In genomic region chr1:172526380-172527081, GRCm38 (mm10) we compare ENCODE assay signal across 10 mouse cellular contexts. TPM values are rescaled to one million over a fixed set of nuclear protein-coding genes. Genes with fewer than 3 reads are reported as not detected.
DNase-seq lines count a peak whose midpoint lies in the region; ATAC-seq and TF ChIP-seq lines count a peak whose summit lies in the region.
"Had no signal": no experiment of that assay in that cellular context is flagged by ENCODE, and none has a peak within 500 bp of the region (broad histone marks: within the 10 kb centered on the region; RNA-seq: fewer than 3 reads in every experiment).

No protein-coding gene starts in this region.

- H3K4me3 ChIP-seq in kidney, embryonic 14.5 days (ENCODE audit: low read length): no peak overlapping the region
- peak overlapping the region; percentile 27 for H3K4me3 ChIP-seq in heart, embryonic 10.5 days
- H3K4me3 ChIP-seq in liver, adult 2 months (ENCODE audit: insufficient read depth, low read depth, low read length): peak overlapping the region; percentile 11; the same call in 1 of the 2 replicates
- H3K4me3 ChIP-seq in midbrain, embryonic 16.5 days (ENCODE audit: low read depth, low read length): no peak overlapping the region
- H3K4me3 ChIP-seq: neural tube, embryonic 15.5 days had no signal

- H3K36me3 ChIP-seq in kidney, embryonic 14.5 days (ENCODE audit: control insufficient read depth, insufficient read depth, low read length): no peaks in the 10 kb centered on the region
- no peaks in the 10 kb centered on the region for H3K36me3 ChIP-seq in heart, embryonic 10.5 days
- H3K36me3 ChIP-seq in liver, adult 2 months (ENCODE audit: control insufficient read depth, insufficient read depth, low read length): no peaks in the 10 kb centered on the region
- H3K36me3 ChIP-seq in midbrain, embryonic 16.5 days (ENCODE audit: control insufficient read depth, insufficient read depth, low read length): no peaks in the 10 kb centered on the region
- H3K36me3 ChIP-seq: neural tube, embryonic 15.5 days had no signal

- no peak for TF ChIP-seq CTCF in liver, adult 2 months (IDR thresholded peaks at IDR 0.05; ENCODE audit: low read depth, low read length)

- 0 out of 2 replicates have a peak, but pooled peaks cover 3% of the 10 kb centered on the region for H3K27me3 ChIP-seq in kidney, embryonic 14.5 days (ENCODE audit: control insufficient read depth, insufficient read depth, low read length)
- H3K27me3 ChIP-seq in heart, embryonic 10.5 days (ENCODE audit: insufficient read depth, poor library complexity, severe bottlenecking): peaks cover 39% of the 10 kb centered on the region; the same call in 1 of the 2 replicates
- no peaks in the 10 kb centered on the region for H3K27me3 ChIP-seq in liver, adult 2 months (ENCODE audit: control insufficient read depth, insufficient read depth, low read length)
- no peaks in the 10 kb centered on the region for H3K27me3 ChIP-seq in midbrain, embryonic 16.5 days (ENCODE audit: control insufficient read depth, insufficient read depth, low read depth, low read length)
- H3K27me3 ChIP-seq: neural tube, embryonic 15.5 days had no signal

- no peaks in the 10 kb centered on the region for H3K9me3 ChIP-seq in kidney, embryonic 14.5 days (ENCODE audit: control insufficient read depth, low read length)
- no peaks in the 10 kb centered on the region for H3K9me3 ChIP-seq in heart, embryonic 10.5 days
- no peaks in the 10 kb centered on the region for H3K9me3 ChIP-seq in midbrain, embryonic 16.5 days (replicated peaks; ENCODE audit: control insufficient read depth, low read length, poor library complexity, severe bottlenecking)
- H3K9me3 ChIP-seq: neural tube, embryonic 15.5 days had no signal

- H3K9ac ChIP-seq in kidney, embryonic 14.5 days (ENCODE audit: low read depth, low read length): no peak overlapping the region
- H3K9ac ChIP-seq in liver, adult 2 months (ENCODE audit: low read depth, low read length): no peak overlapping the region
- H3K9ac ChIP-seq in midbrain, embryonic 16.5 days (ENCODE audit: low read depth, low read length): no peak overlapping the region
- H3K9ac ChIP-seq: neural tube, embryonic 15.5 days had no signal

- H3K79me2 ChIP-seq in liver, adult 2 months (ENCODE audit: control insufficient read depth, insufficient read depth, low read length): no peaks in the 10 kb centered on the region

- 71% methylated on average over 23 of the region's 23 CpGs for WGBS in kidney, embryonic 14.5 days
- WGBS in heart, embryonic 10.5 days: 34% methylated on average over 23 of the region's 23 CpGs
- WGBS in liver, adult 2 months: 32% methylated on average over 23 of the region's 23 CpGs
- 70% methylated on average over 23 of the region's 23 CpGs for WGBS in midbrain, embryonic 16.5 days

- H3K27ac ChIP-seq in kidney, embryonic 14.5 days (ENCODE audit: low read depth, low read length): no peak overlapping the region
- peak overlapping the region; percentile 77; the same call in 1 of the 2 replicates for H3K27ac ChIP-seq in heart, embryonic 10.5 days
- peak overlapping the region; percentile 84 for H3K27ac ChIP-seq in liver, adult 2 months (replicated peaks; ENCODE audit: insufficient read depth, low read depth, low read length)
- H3K27ac ChIP-seq in midbrain, embryonic 16.5 days (ENCODE audit: low read length): no peak overlapping the region
- H3K27ac ChIP-seq: neural tube, embryonic 15.5 days had no signal

- H3K4me2 ChIP-seq in kidney, embryonic 14.5 days (replicated peaks; ENCODE audit: low read depth, low read length): no peak overlapping the region; the same call in 1 of the 2 replicates
- H3K4me2 ChIP-seq in midbrain, embryonic 16.5 days (ENCODE audit: low read length): no peak overlapping the region
- H3K4me2 ChIP-seq: neural tube, embryonic 15.5 days had no signal

- TF ChIP-seq POLR2A in liver, adult 2 months (IDR thresholded peaks at IDR 0.05; ENCODE audit: extremely low read depth, insufficient read depth, low read length): no peak

- peak; percentile 41 for DNase-seq in kidney, adult 11 months
- DNase-seq in heart, embryonic 10.5 days (ENCODE audit: low spot score): no peak
- no peak for DNase-seq in liver, adult 2 months (ENCODE audit: extremely low read depth, low read depth, low spot score)
- no peak for DNase-seq in layer of hippocampus, postnatal 36 days
- no peak for DNase-seq in thymus, postnatal 36 days

- ATAC-seq in kidney, embryonic 14.5 days (ENCODE audit: low FRiP score, low TSS enrichment): no peak
- ATAC-seq in monocyte, adult 5-6 weeks (replicated peaks; ENCODE audit: insufficient number of reproducible peaks, low FRiP score, low TSS enrichment, poor library complexity, severe bottlenecking): peak; percentile 18; the same call in 1 of the 2 replicates
- ATAC-seq in midbrain, embryonic 16.5 days: no peak

- peaks cover 10% of the 10 kb centered on the region; the same call in 1 of the 2 replicates for H3K4me1 ChIP-seq in kidney, embryonic 14.5 days (ENCODE audit: control insufficient read depth, insufficient read depth, low read length)
- peaks cover 26% of the 10 kb centered on the region for H3K4me1 ChIP-seq in heart, embryonic 10.5 days
- peaks cover 2% of the 10 kb centered on the region; the same call in 1 of the 2 replicates for H3K4me1 ChIP-seq in liver, adult 2 months (ENCODE audit: control insufficient read depth, insufficient read depth, low read length)
- peaks cover 1% of the 10 kb centered on the region; the same call in 1 of the 2 replicates for H3K4me1 ChIP-seq in midbrain, embryonic 16.5 days (ENCODE audit: control insufficient read depth, insufficient read depth, low read length)

RNA-seq across cellular contexts. Expression of gene Cfap45, which starts 5.9 kb away (rescaled TPM):
- polyA plus RNA-seq in kidney, embryonic 14.5 days (2014; fragmentation: Nextera tagmentation; extraction: Ambion mirVana): 1.0 and 1.2 TPM in 2 replicates
- 1.7 and 2.4 TPM in 2 replicates for polyA plus RNA-seq in heart, embryonic 10.5 days (2016; fragmentation: Nextera tagmentation; extraction: Ambion mirVana)
- total RNA-seq in liver, adult 2 months (2014; rRNA removed): 0.09 and 0.13 TPM in 2 replicates
- 0.39 TPM in 1 of 2 replicates, not detected in the other for polyA plus RNA-seq in liver, adult 2 months (2012; rRNA removed)
- total RNA-seq in monocyte, adult 5-6 weeks (2017): 7.5 TPM in 1 of 3 replicates, not detected in the others
- 1 to 10 TPM; 4.0 to 5.5 TPM for total RNA-seq in layer of hippocampus, postnatal 36 days (2021)
- polyA plus RNA-seq in midbrain, embryonic 16.5 days (2015; fragmentation: Nextera tagmentation; extraction: Ambion mirVana): 4.0 and 4.7 TPM in 2 replicates
- total RNA-seq: CH12.LX had no signal

RNA-seq across cellular contexts. Expression of gene Tagln2, which starts 26.7 kb away (rescaled TPM):
- 81.0 and 139 TPM in 2 replicates for polyA plus RNA-seq in kidney, embryonic 14.5 days (2014; fragmentation: Nextera tagmentation; extraction: Ambion mirVana)
- polyA plus RNA-seq in heart, embryonic 10.5 days (2016; fragmentation: Nextera tagmentation; extraction: Ambion mirVana): 276 and 315 TPM in 2 replicates
- 14.9 and 18.7 TPM in 2 replicates for total RNA-seq in liver, adult 2 months (2014; rRNA removed)
- polyA plus RNA-seq in liver, adult 2 months (2012; rRNA removed): 22.3 and 25.6 TPM in 2 replicates
- total RNA-seq in monocyte, adult 5-6 weeks (2017): 185 to 298 TPM (median 202 TPM) in 3 replicates
- total RNA-seq in layer of hippocampus, postnatal 36 days (2021): 1 to 10 TPM; 8.7 to 9.2 TPM
- 47.3 and 53.0 TPM in 2 replicates for polyA plus RNA-seq in midbrain, embryonic 16.5 days (2015; fragmentation: Nextera tagmentation; extraction: Ambion mirVana)

RNA-seq across cellular contexts. Expression of gene Vsig8, which starts 29.2 kb away (rescaled TPM):
- polyA plus RNA-seq in kidney, embryonic 14.5 days (2014; fragmentation: Nextera tagmentation; extraction: Ambion mirVana): 0.19 and 0.54 TPM in 2 replicates
- polyA plus RNA-seq in heart, embryonic 10.5 days (2016; fragmentation: Nextera tagmentation; extraction: Ambion mirVana): 0.12 TPM in 1 of 2 replicates, not detected in the other
- total RNA-seq in liver, adult 2 months (2014; rRNA removed): 0.07 TPM in 1 of 2 replicates, not detected in the other
- polyA plus RNA-seq in liver, adult 2 months (2012; rRNA removed): not detected in 2 replicates
- total RNA-seq in monocyte, adult 5-6 weeks (2017): not detected in 3 replicates
- under 1 TPM; 0.25 to 0.67 TPM for total RNA-seq in layer of hippocampus, postnatal 36 days (2021)
- polyA plus RNA-seq in midbrain, embryonic 16.5 days (2015; fragmentation: Nextera tagmentation; extraction: Ambion mirVana): 0.72 and 1.3 TPM in 2 replicates

RNA-seq across cellular contexts. Expression of gene Igsf9, which starts 44.9 kb away (rescaled TPM):
- 37.8 and 41.8 TPM in 2 replicates for polyA plus RNA-seq in kidney, embryonic 14.5 days (2014; fragmentation: Nextera tagmentation; extraction: Ambion mirVana)
- polyA plus RNA-seq in heart, embryonic 10.5 days (2016; fragmentation: Nextera tagmentation; extraction: Ambion mirVana): 13.7 and 37.5 TPM in 2 replicates
- total RNA-seq in liver, adult 2 months (2014; rRNA removed): 0.27 and 0.28 TPM in 2 replicates
- polyA plus RNA-seq in liver, adult 2 months (2012; rRNA removed): 0.55 and 0.80 TPM in 2 replicates
- 1.1 to 6.0 TPM (median 1.2 TPM) in 3 replicates for total RNA-seq in monocyte, adult 5-6 weeks (2017)
- total RNA-seq in layer of hippocampus, postnatal 36 days (2021): 10 to 100 TPM in 1 of 2 experiments, 1 to 10 TPM in 1; 8.0 to 10.7 TPM
- polyA plus RNA-seq in midbrain, embryonic 16.5 days (2015; fragmentation: Nextera tagmentation; extraction: Ambion mirVana): 73.0 and 74.4 TPM in 2 replicates

RNA-seq across cellular contexts. Expression of gene Slamf9, which starts 51.4 kb away (rescaled TPM):
- 0.74 and 0.97 TPM in 2 replicates for polyA plus RNA-seq in kidney, embryonic 14.5 days (2014; fragmentation: Nextera tagmentation; extraction: Ambion mirVana)
- 0.92 and 1.1 TPM in 2 replicates for polyA plus RNA-seq in heart, embryonic 10.5 days (2016; fragmentation: Nextera tagmentation; extraction: Ambion mirVana)
- total RNA-seq in liver, adult 2 months (2014; rRNA removed): 0.87 and 0.92 TPM in 2 replicates
- polyA plus RNA-seq in liver, adult 2 months (2012; rRNA removed): 0.17 and 0.53 TPM in 2 replicates
- 17.0 to 25.6 TPM (median 21.4 TPM) in 3 replicates for total RNA-seq in monocyte, adult 5-6 weeks (2017)
- under 1 TPM in 1 of 2 experiments, not detected in 1; 0.28 TPM for total RNA-seq in layer of hippocampus, postnatal 36 days (2021)
- 0.23 and 0.37 TPM in 2 replicates for polyA plus RNA-seq in midbrain, embryonic 16.5 days (2015; fragmentation: Nextera tagmentation; extraction: Ambion mirVana)

Comparison
In these comparisons a context has a peak if more than half of its experiments do, and no peak if none do; other contexts are left out.
1. H3K27ac ChIP-seq: peak in heart, embryonic 10.5 days (single experiment) and liver, adult 2 months (single experiment); none in kidney, embryonic 14.5 days (single experiment) and midbrain, embryonic 16.5 days (single experiment).
2. H3K4me3 ChIP-seq: peak in heart, embryonic 10.5 days (single experiment) and liver, adult 2 months (single experiment); none in kidney, embryonic 14.5 days (single experiment) and midbrain, embryonic 16.5 days (single experiment).